Mouse (Mus musculus) erythroblast, embryonic 14.5 days (primary cell): Measurements from ENCODE around the gene Tshz2.

Source experiments
- GATA1 ChIP-seq: IDR thresholded peaks from 2 replicates; pipeline ENCODE4 v1.6.1; 2012; ENCODE audit warnings: low read length, inconsistent platforms, mixed read lengths
- TAL1 ChIP-seq: IDR thresholded peaks from 3 replicates; pipeline ENCODE4 v1.6.1; 2012; ENCODE audit warnings: low read length, inconsistent platforms, mixed read lengths

- TF ChIP-seq TAL1 = no peak
- TF ChIP-seq GATA1 = no peak
Observed at GRCm38 (mm10) chr2:169610882-169611281, 21.9 kb upstream of the Tshz2 start.
